Mouse (Mus musculus): ENCODE data around the gene Pcbp2. TPM values are rescaled to one million over a fixed set of nuclear protein-coding genes. Genes with fewer than 3 reads are reported as not detected.

The Pcbp2 gene
- polyA plus RNA-seq, 1 experiment from 2014 or later, result 68.4 TPM

DNA sequence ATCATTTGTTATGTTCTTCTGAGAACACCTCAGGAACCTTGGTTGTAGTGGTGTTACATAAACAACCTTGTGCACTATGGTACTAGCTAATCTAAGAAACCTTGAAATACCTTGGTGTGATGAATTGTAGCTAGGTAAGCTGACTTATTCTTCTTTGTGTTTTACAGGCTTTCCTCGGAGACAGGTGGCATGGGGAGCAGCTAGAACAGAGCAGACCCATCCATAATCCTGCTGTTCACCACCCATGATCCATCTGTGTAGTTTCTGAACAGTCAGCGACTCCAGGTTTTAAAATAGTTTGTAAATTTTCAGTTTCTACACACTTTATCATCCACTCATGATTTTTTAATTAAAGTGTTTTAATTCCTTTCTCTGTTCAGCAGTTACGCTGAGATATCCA, 28.0 kb downstream of the Pcbp2 start:
- no peak overlapping the region for H3K4me2 ChIP-seq (ENCODE audit: low read depth, low read length)
- no peak for DNase-seq
- ATAC-seq, result no peak
- no peaks in the 10 kb centered on the region for H3K9me3 ChIP-seq (ENCODE audit: low read length)
- WGBS (ENCODE audit: insufficient replicate concordance), result 88% methylated on average over 3 of the region's 3 CpGs
- no peak overlapping the region for H3K27ac ChIP-seq (ENCODE audit: low read depth)
- peaks cover 88% of the 10 kb centered on the region for H3K36me3 ChIP-seq (replicated peaks; ENCODE audit: insufficient read depth, low read length)
- H3K27me3 ChIP-seq (ENCODE audit: insufficient read depth, low read length), result no peaks in the 10 kb centered on the region
- H3K4me3 ChIP-seq (ENCODE audit: low read depth, low read length), result no peak overlapping the region
- no peaks in the 10 kb centered on the region for H3K4me1 ChIP-seq (ENCODE audit: insufficient read depth)
- TF ChIP-seq CTCF (IDR thresholded peaks at IDR 0.05; ENCODE audit: low read depth) (no peak), EP300 (IDR thresholded peaks at IDR 0.05; ENCODE audit: low read depth) (no peak)
- no peak overlapping the region for H3K9ac ChIP-seq (replicated peaks)

DNA sequence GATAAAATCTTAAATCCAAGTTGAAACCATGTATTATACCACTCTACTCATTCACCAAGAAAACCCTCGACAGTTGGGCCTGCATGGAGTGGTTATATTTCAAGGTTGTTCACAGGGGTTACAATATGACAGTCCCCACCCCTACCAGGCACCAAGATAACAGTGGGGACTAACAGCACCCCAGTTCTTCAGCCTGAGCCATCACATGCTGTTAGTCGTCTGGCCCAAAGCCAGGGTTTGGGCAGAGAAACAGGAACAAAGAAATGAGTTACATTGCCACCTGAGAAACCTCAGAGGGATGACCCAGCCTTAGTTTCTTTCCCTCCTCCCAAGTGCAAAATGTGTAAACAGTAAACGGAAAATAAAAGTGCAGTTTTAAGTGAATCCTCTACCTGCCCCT, 29.0 kb downstream of the Pcbp2 start:
- peaks cover 88% of the 10 kb centered on the region for H3K36me3 ChIP-seq (replicated peaks; ENCODE audit: insufficient read depth, low read length)
- no peaks in the 10 kb centered on the region for H3K9me3 ChIP-seq (ENCODE audit: low read length)
- TF ChIP-seq CTCF (IDR thresholded peaks at IDR 0.05; ENCODE audit: low read depth) (no peak), EP300 (IDR thresholded peaks at IDR 0.05; ENCODE audit: low read depth) (no peak)

DNA sequence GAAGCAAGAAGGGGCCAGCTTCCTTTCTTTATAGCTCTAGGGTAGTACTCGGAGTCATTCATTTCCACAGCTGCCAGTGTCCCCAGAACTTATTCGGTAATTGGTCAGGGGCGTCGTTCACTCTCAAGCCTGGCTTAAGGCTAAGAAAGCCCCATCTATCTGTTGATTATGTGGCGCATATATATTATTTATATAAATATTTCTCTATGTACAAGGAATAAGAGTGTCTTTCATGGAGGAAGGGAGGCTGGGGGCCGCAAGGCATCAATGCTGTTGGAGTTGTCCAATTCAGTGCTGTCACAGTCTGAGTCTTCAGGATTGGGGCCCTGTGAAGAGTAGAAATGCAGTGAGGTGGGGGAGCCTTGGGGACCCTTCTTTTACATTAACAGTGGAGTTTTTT, 29.5 kb downstream of the Pcbp2 start:
- Histone ChIP-seq H3K9ac (replicated peaks) (no peak overlapping the region), H3K4me2 (ENCODE audit: low read depth, low read length) (no peak overlapping the region), H3K4me1 (ENCODE audit: insufficient read depth) (no peaks in the 10 kb centered on the region), H3K27ac (ENCODE audit: low read depth) (no peak overlapping the region), H3K36me3 (replicated peaks; ENCODE audit: insufficient read depth, low read length) (peaks cover 86% of the 10 kb centered on the region), H3K4me3 (ENCODE audit: low read depth, low read length) (no peak overlapping the region), H3K9me3 (ENCODE audit: low read length) (no peaks in the 10 kb centered on the region), H3K27me3 (ENCODE audit: insufficient read depth, low read length) (no peaks in the 10 kb centered on the region)
- WGBS (ENCODE audit: insufficient replicate concordance), result 88% methylated on average over 6 of the region's 6 CpGs
- TF ChIP-seq EP300 (IDR thresholded peaks at IDR 0.05; ENCODE audit: low read depth) (no peak), CTCF (IDR thresholded peaks at IDR 0.05; ENCODE audit: low read depth) (no peak)
- DNase-seq, result no peak
- no peak for ATAC-seq

More for the DNA sequence above, 29.0 kb downstream of the Pcbp2 start:
- no peak for DNase-seq
- ATAC-seq, result no peak
- Histone ChIP-seq H3K27me3 (ENCODE audit: insufficient read depth, low read length) (no peaks in the 10 kb centered on the region), H3K4me3 (ENCODE audit: low read depth, low read length) (no peak overlapping the region), H3K9ac (replicated peaks) (no peak overlapping the region), H3K4me2 (ENCODE audit: low read depth, low read length) (no peak overlapping the region), H3K4me1 (ENCODE audit: insufficient read depth) (no peaks in the 10 kb centered on the region), H3K27ac (ENCODE audit: low read depth) (no peak overlapping the region)
- 70% methylated on average over 3 of the region's 3 CpGs for WGBS (ENCODE audit: insufficient replicate concordance)

DNA sequence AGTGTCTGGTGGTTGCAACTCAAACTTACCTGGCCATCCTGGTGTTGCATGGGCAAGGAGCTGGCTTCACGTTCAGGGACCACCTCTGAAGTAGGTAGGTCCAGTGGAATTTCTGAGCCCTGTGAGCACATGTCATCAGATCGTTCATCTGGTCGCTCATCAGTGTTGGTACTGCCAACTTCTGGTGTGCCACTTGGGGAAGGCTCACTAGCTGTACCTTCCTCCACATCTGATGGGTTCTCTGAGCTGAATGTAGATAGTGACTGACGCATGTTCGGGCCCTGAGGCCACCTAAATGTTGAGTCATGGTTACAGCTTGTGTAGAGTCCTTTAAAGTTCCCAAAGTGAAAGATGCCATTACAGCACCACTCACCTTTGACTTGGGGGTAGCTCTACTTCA, 30.1 kb downstream of the Pcbp2 start:
- 92% methylated on average over 5 of the region's 5 CpGs for WGBS (ENCODE audit: insufficient replicate concordance)
- TF ChIP-seq CTCF (IDR thresholded peaks at IDR 0.05; ENCODE audit: low read depth) (no peak), EP300 (IDR thresholded peaks at IDR 0.05; ENCODE audit: low read depth) (no peak)
- DNase-seq (no peak), ATAC-seq (no peak)
- Histone ChIP-seq H3K36me3 (replicated peaks; ENCODE audit: insufficient read depth, low read length) (peaks cover 83% of the 10 kb centered on the region), H3K4me3 (ENCODE audit: low read depth, low read length) (no peak overlapping the region), H3K27me3 (ENCODE audit: insufficient read depth, low read length) (no peaks in the 10 kb centered on the region), H3K9ac (replicated peaks) (no peak overlapping the region), H3K27ac (ENCODE audit: low read depth) (no peak overlapping the region), H3K4me1 (ENCODE audit: insufficient read depth) (no peaks in the 10 kb centered on the region), H3K9me3 (ENCODE audit: low read length) (no peaks in the 10 kb centered on the region), H3K4me2 (ENCODE audit: low read depth, low read length) (no peak overlapping the region)

DNA sequence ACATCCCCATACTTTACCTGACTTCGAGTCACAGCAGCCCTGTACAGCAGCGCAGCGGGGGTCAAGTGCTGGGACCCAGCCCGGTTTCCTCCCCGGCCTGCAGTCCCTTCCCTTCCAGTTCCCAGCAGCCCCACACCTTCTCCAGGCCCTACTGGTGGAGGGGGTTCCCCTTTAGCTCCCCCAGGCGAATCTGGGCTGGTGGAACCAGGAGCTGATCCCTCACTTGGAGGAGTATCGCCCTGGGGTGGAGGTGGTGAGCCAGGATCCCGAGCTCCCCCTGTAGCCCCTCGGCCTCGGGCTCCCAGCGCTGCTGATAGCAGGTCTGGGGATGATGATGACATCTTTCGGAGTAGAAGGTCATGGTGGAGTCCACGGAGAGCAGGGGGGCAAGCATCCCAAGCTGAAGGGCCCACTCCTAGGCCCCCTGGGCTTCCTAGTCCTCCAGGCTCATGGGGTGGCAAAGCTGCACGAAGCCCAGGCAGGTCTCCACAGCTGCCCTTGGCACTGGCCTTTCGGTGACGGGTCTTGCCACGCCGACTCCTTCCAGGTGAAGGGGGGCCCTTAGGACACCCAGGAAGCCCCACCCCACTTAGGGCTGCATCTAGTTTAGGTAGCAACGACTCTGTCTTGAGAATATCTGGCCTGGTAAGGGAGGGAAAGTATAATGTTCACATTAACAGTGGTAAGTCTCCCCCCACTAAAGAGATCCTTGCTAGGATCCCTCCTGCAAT, 30.9 kb downstream of the Pcbp2 start:
- 88% methylated on average over 19 of the region's 19 CpGs for WGBS (ENCODE audit: insufficient replicate concordance)
- Histone ChIP-seq H3K36me3 (replicated peaks; ENCODE audit: insufficient read depth, low read length) (peaks cover 76% of the 10 kb centered on the region), H3K9ac (replicated peaks) (no peak overlapping the region), H3K9me3 (ENCODE audit: low read length) (no peaks in the 10 kb centered on the region), H3K27me3 (ENCODE audit: insufficient read depth, low read length) (no peaks in the 10 kb centered on the region), H3K4me1 (ENCODE audit: insufficient read depth) (no peaks in the 10 kb centered on the region; the same call in 1 of the 2 replicates), H3K4me3 (ENCODE audit: low read depth, low read length) (no peak overlapping the region), H3K4me2 (ENCODE audit: low read depth, low read length) (no peak overlapping the region), H3K27ac (ENCODE audit: low read depth) (no peak overlapping the region)
- TF ChIP-seq CTCF (IDR thresholded peaks at IDR 0.05; ENCODE audit: low read depth), result no peak
- TF ChIP-seq EP300 (IDR thresholded peaks at IDR 0.05; ENCODE audit: low read depth), result no peak
- no peak for ATAC-seq
- no peak for DNase-seq

DNA sequence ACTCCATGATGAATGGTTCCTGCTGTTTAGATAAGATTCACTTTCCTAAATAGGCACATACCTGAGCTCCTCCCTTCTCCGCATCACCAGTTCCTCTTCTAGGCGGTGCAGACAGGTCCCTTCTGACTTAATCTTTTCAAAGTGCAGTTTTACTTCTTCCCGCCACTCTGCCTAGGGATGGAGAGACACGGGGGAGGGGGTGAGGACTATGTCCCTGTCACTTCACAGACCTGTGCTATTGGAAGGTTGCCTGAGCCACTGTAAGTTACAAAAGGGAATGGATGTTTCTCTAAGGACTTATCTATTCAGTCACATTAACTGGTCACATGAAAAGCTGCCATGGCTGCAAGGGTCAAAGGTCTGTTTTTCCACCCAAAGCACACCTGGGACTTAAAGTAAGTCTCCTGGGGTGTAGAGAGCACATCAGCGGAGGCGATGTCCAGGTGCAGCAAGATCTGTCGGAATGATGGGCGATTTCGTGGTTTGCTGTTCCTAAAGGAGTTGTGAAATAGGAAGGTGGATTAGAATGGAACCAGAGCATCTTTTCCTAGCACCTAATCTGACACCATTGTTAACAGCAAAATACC, 32.0 kb downstream of the Pcbp2 start:
- Histone ChIP-seq H3K36me3 (replicated peaks; ENCODE audit: insufficient read depth, low read length) (peaks cover 67% of the 10 kb centered on the region), H3K4me2 (ENCODE audit: low read depth, low read length) (no peak overlapping the region)
- 70% methylated on average over 9 of the region's 9 CpGs for WGBS (ENCODE audit: insufficient replicate concordance)

More for the DNA sequence above, 32.0 kb downstream of the Pcbp2 start:
- Histone ChIP-seq H3K9me3 (ENCODE audit: low read length) (no peaks in the 10 kb centered on the region), H3K27ac (ENCODE audit: low read depth) (no peak overlapping the region), H3K4me3 (ENCODE audit: low read depth, low read length) (no peak overlapping the region), H3K4me1 (ENCODE audit: insufficient read depth) (no peaks in the 10 kb centered on the region; the same call in 1 of the 2 replicates), H3K9ac (replicated peaks) (no peak overlapping the region), H3K27me3 (ENCODE audit: insufficient read depth, low read length) (no peaks in the 10 kb centered on the region)
- ATAC-seq (no peak), DNase-seq (no peak)
- TF ChIP-seq EP300 (IDR thresholded peaks at IDR 0.05; ENCODE audit: low read depth), result no peak
- TF ChIP-seq CTCF (IDR thresholded peaks at IDR 0.05; ENCODE audit: low read depth), result no peak

Data from liver, postnatal 0 days (tissue).